Mouse (Mus musculus) hindbrain, embryonic 16.5 days (tissue): ENCODE data around the gene Ccn2. TPM values are rescaled to one million over a fixed set of nuclear protein-coding genes. Genes with fewer than 3 reads are reported as not detected.

ENCODE experiments used
- ATAC-seq: fragments of 200-750 bp; cut with Nextera tagmentation; 2 replicates; pipeline ENCODE4 v1.8.0; 2017; ENCODE audit warnings: moderate TSS enrichment, moderate library complexity
- H3K27ac ChIP-seq: fragments of 300-500 bp; sonication (generic); 2 replicates; pipeline ENCODE4 v1.5.1; 2014; ENCODE audit warnings: low read depth, mild to moderate bottlenecking, control low read depth, low read length, moderate library complexity
- H3K27me3 ChIP-seq: fragments of 300-500 bp; sonication (generic); replicated peaks from 2 replicates; pipeline ENCODE4 v1.6.1; 2014; ENCODE audit warnings: low read length; ENCODE audit not compliant: control insufficient read depth, insufficient read depth
- H3K36me3 ChIP-seq: fragments of 300-500 bp; sonication (generic); 2 replicates; pipeline ENCODE4 v1.6.1; 2014; ENCODE audit warnings: mild to moderate bottlenecking, low read length, moderate library complexity, mixed read lengths; ENCODE audit not compliant: control insufficient read depth, insufficient read depth
- H3K4me1 ChIP-seq: fragments of 300-500 bp; sonication (generic); 2 replicates; pipeline ENCODE4 v1.6.1; 2014; ENCODE audit warnings: low read depth, low read length; ENCODE audit not compliant: control insufficient read depth, insufficient read depth
- H3K4me2 ChIP-seq: fragments of 300-500 bp; sonication (generic); 2 replicates; pipeline ENCODE4 v1.6.1; 2014; ENCODE audit warnings: mild to moderate bottlenecking, low read length, control low read depth, moderate library complexity
- H3K4me3 ChIP-seq: fragments of 300-500 bp; sonication (generic); 2 replicates; pipeline ENCODE4 v1.5.1; 2014; ENCODE audit warnings: mild to moderate bottlenecking, low read length, control low read depth, moderate library complexity
- H3K9ac ChIP-seq: fragments of 300-500 bp; sonication (generic); 2 replicates; pipeline ENCODE4 v1.6.1; 2014; ENCODE audit warnings: low read depth, mild to moderate bottlenecking, control low read depth, low read length, moderate library complexity
- H3K9me3 ChIP-seq: fragments of 300-500 bp; sonication (generic); 2 replicates; pipeline ENCODE4 v1.6.1; 2014; ENCODE audit warnings: mild to moderate bottlenecking, low read length, moderate library complexity; ENCODE audit not compliant: control insufficient read depth
- WGBS: fragments of 180-500 bp; shearing (Covaris S2); extraction: QIAGEN DNeasy Blood & Tissue Kit; methylation state at CpG from one replicate; pipeline ENCODE4 v1.1.7; 2014; 5-methylcytosine and 5-hydroxymethylcytosine counted together
- polyA plus RNA-seq: library from polyadenylated mRNA; unstranded; fragments of >200 nt; fragmentation: Nextera tagmentation; extraction: Ambion mirVana; gene quantifications from 2 replicates; pipeline ENCODE4 v1.2.1, GENCODE M21; 2015

Gene Ccn2
- polyA plus RNA-seq, 1 experiment from 2014 or later = 5.4 TPM

DNA sequence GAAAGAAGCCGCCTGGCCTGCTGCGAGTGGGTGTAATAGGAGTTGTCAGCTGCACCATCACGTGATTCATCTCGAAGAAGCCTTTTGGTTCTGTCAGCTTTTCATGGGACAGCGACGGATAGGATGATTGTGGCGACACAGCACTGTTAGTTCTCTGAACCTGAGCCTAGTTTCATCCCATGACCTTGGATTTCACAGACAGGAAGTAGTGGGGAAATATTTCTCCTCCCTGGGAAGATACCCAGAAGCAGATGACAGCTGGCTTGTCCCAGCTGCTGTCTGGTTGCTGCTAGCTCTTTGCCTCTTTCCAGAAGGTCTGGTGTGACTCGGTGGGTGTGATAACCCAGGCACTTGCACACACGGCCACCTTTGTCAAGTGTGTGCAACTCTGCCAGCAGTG is 39.0 kb downstream of the Ccn2 start:
- H3K4me1 ChIP-seq = no peaks in the 10 kb centered on the region; the same call in 1 of the 2 replicates
- H3K4me3 ChIP-seq = no peak overlapping the region
- H3K4me2 ChIP-seq = no peak overlapping the region
- no peak for ATAC-seq
- H3K9me3 ChIP-seq = no peaks in the 10 kb centered on the region
- no peaks in the 10 kb centered on the region for H3K27me3 ChIP-seq
- H3K27ac ChIP-seq = no peak overlapping the region
- 76% methylated on average over 9 of the region's 9 CpGs for WGBS
- no peaks in the 10 kb centered on the region for H3K36me3 ChIP-seq
- no peak overlapping the region for H3K9ac ChIP-seq

DNA sequence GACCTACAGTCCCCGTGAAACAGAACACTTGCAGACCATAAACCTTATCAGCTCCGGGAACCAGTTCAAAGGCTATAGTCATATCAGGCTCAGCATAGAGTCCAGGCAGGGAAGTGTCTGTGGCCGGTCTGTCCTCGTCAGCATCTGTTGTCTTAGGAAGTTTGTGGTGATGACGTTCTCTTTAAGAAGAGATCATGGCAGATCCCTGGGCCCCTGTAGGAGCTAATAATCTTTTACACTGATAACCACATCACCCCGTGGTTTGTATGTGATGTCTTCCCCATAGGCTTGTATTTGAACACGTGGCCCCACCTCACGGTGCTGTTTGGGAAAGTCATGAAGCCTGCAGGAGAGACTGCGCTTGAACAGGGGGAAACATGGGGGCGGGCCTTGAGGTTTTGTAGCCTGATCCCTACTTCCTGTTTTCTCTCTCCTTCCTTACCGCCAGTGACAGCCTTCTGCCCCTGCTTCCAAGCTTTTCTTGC is 40.1 kb downstream of the Ccn2 start:
- Histone ChIP-seq H3K4me2 (no peak overlapping the region), H3K9me3 (no peaks in the 10 kb centered on the region), H3K27me3 (no peaks in the 10 kb centered on the region), H3K4me1 (no peaks in the 10 kb centered on the region; the same call in 1 of the 2 replicates), H3K9ac (no peak overlapping the region), H3K4me3 (no peak overlapping the region), H3K27ac (no peak overlapping the region), H3K36me3 (no peaks in the 10 kb centered on the region)
- WGBS = 90% methylated on average over 11 of the region's 11 CpGs
- no peak for ATAC-seq

DNA sequence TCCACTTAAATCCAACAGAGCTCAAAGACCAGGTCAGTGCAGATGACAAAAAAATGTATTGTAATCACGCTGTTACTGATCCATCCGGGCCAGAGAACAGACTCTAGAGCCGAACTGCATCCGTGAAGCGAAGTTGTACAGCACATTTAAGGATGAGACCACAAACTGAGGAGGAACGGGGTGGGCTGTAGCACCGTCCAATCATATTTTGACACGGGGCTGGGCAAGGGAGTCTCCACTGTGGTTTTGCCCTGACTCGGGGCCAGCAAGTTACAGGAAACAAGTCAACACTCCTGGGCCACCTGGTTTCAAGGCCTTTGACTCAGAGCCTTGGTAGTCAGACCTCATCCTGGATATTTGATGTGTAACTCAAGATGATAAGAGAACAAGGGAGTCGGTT is 40.6 kb downstream of the Ccn2 start:
- no peak overlapping the region for H3K9ac ChIP-seq
- H3K27me3 ChIP-seq = no peaks in the 10 kb centered on the region
- H3K4me3 ChIP-seq = no peak overlapping the region
- H3K27ac ChIP-seq = no peak overlapping the region
- no peaks in the 10 kb centered on the region for H3K36me3 ChIP-seq
- no peaks in the 10 kb centered on the region for H3K9me3 ChIP-seq
- H3K4me1 ChIP-seq = no peaks in the 10 kb centered on the region
- ATAC-seq = no peak
- WGBS = 94% methylated on average over 10 of the region's 10 CpGs
- H3K4me2 ChIP-seq = no peak overlapping the region

DNA sequence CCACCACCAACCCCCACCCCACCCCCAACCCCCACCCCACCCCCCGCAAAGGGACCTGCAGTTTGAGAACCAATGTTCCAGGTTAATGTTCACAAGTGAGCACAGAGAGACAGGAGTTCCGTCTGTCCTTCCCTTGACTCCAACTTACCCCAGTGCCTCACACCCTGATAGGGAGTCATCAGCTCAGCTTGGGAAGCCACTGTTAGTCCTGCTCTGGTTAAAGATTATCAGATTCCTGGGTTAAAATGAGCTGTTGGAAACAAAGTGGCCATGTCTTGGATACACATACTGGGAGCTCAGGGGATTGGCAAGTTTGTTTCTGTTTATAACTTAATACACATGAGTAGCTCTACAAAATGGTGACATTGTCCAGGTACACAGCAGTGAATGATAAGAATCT is 41.7 kb downstream of the Ccn2 start:
- 84% methylated on average over 2 of the region's 2 CpGs for WGBS
- Histone ChIP-seq H3K4me3 (no peak overlapping the region), H3K4me1 (no peaks in the 10 kb centered on the region), H3K4me2 (no peak overlapping the region), H3K27me3 (no peaks in the 10 kb centered on the region), H3K9ac (no peak overlapping the region), H3K9me3 (no peaks in the 10 kb centered on the region), H3K36me3 (no peaks in the 10 kb centered on the region), H3K27ac (no peak overlapping the region)
- ATAC-seq = no peak

DNA sequence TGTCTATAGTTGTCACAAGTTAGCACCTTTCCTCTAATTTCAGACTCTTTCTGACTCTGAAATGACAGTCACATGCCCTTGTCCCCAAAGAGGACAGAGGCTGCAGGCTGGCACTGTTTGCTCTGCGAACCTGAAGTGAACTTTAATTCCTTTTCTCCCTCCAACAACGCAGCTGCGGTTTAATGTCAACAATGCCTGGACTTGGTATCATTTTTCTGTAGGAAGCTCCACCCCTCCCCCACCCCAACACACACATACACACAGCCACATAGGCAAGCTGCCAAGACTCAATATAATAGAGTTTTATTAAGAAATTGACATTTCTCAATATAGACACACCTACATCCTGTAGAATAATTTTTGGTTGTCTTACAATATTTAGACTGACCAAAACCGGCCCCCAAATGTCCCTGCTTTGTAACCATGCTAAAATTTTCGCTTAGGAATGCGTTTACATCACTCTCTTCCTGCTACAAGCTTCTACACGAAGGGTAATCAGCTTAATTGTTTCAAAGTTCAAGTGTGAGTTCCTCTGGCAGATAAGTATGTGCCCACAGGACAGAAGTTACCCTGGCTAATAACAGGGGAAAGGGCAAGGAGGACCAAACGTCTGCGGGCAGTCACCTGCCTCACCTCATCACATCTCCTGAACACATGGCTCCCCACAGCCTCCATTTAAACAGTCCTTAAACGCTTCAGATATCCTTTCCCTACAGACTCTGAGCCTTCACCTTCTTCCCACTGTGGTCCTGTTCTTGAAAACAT is 43.2 kb downstream of the Ccn2 start:
- Histone ChIP-seq H3K9ac (no peak overlapping the region), H3K27ac (no peak overlapping the region), H3K4me2 (no peak overlapping the region), H3K4me3 (no peak overlapping the region), H3K27me3 (no peaks in the 10 kb centered on the region), H3K4me1 (no peaks in the 10 kb centered on the region), H3K9me3 (no peaks in the 10 kb centered on the region), H3K36me3 (no peaks in the 10 kb centered on the region)
- 57% methylated on average over 10 of the region's 10 CpGs for WGBS
- ATAC-seq = no peak

DNA sequence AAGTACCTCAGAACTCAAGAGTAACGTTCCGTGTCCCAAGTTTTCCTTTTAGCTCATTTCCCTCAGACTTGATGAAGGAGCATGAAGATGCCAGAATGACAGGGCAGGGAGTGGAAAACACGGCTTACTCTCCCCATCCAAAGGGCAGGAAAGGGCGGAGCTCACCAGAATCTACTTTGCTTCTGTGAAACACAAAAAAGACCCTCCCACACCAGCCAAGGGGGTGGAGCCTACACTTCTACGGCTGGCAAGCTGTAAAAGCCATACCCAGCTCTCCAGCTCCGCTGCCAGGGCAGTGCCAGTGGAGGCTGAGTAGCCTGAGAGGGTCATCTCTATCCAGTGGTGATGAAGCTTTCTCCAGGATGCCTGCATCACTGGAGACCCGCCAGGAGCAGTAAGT is 44.4 kb downstream of the Ccn2 start:
- Histone ChIP-seq H3K27me3 (no peaks in the 10 kb centered on the region), H3K9me3 (no peaks in the 10 kb centered on the region), H3K4me2 (no peak overlapping the region), H3K4me1 (no peaks in the 10 kb centered on the region), H3K9ac (no peak overlapping the region), H3K27ac (no peak overlapping the region), H3K36me3 (no peaks in the 10 kb centered on the region), H3K4me3 (no peak overlapping the region)
- no peak for ATAC-seq
- 70% methylated on average over 7 of the region's 7 CpGs for WGBS

DNA sequence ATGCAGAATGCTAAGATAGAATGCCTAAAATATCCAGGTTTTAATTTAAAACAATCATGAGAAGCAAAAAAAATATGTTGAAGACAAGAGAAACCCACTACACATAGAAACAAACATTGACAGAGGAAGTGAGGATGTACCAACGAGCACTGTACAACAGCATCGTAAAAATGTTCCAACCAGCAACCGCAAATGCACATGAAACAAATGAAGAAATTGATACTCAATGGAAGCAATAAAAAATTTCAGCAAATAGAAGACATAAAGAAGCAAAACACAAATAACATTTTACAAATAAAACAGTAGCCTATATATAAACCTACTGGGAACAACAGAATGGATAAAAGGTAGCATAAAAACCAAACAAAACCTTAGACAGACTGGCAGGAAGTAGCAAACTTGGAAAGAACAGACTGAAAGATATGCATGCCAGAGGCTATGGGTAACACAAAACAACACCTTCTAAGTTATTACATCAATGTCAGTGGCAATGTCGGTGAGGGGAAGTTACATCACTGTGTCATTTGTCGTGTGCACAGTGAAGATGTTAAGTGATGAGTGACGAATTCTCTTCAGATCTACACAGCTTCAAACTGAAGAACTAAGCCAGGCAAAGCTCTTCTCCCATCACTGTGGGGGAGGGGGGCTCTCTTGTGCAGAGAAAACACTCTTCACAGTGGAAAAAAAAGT is 45.1 kb downstream of the Ccn2 start:
- Histone ChIP-seq H3K36me3 (no peaks in the 10 kb centered on the region), H3K27me3 (no peaks in the 10 kb centered on the region), H3K9ac (no peak overlapping the region), H3K4me3 (no peak overlapping the region), H3K27ac (no peak overlapping the region), H3K4me1 (no peaks in the 10 kb centered on the region), H3K9me3 (no peaks in the 10 kb centered on the region), H3K4me2 (no peak overlapping the region)
- 84% methylated on average over 6 of the region's 6 CpGs for WGBS
- ATAC-seq = no peak

DNA sequence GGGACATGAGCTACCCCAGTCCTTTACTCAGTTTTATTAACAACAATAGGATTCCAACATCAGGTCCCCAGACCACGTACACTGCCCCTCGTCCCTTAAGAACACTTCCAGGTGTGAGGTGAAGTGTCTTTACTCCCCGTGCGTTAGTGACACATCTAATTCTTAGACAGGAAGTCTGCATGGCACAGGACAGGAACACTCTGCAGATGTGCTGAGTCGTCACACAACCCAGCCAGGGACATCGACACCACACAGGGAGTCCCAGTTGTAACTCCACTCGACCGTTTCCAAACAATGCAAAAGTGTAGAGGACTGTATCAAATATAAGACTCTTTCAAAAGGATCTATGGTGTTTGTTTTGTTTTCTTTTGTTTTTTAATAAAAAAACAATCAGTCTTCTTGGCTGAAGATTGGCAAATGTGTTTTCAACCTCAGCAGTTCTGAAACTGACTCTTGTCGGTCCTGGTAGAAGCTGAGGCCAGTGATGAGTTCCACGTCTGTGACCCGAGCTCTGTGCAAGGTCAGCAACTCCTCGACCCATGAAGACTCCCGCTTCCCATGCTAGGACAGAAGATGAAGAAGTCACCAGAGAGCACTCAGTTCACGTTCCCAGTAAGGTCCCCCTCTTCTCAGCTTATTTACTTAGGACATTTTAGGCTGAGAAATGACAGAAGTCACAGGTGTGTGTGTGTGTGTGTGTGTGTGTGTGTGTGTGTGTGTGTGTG is 46.3 kb downstream of the Ccn2 start:
- no peak overlapping the region for H3K27ac ChIP-seq
- H3K4me2 ChIP-seq = no peak overlapping the region
- H3K27me3 ChIP-seq = no peaks in the 10 kb centered on the region
- H3K9me3 ChIP-seq = no peaks in the 10 kb centered on the region
- H3K36me3 ChIP-seq = no peaks in the 10 kb centered on the region
- no peaks in the 10 kb centered on the region for H3K4me1 ChIP-seq
- WGBS = 67% methylated on average over 14 of the region's 14 CpGs
- ATAC-seq = no peak
- H3K9ac ChIP-seq = no peak overlapping the region
- no peak overlapping the region for H3K4me3 ChIP-seq
